Mouse (Mus musculus) c-Kit-positive CD71-negative TER-119-negative erythroid progenitor cells, embryonic 14.5 days (primary cell): ENCODE data around the gene Armcx1.
"Not testable (repeated sequence)": the region's sequence is repeated elsewhere in the genome, so short reads cannot be mapped to it uniquely, and the experiment has no call there.

Experiments used
- DNase-seq: peaks from one replicate; pipeline ENCODE4 v3.0.0-alpha.2; 2013; ENCODE audit warnings: low read depth

Gene Armcx1

DNA sequence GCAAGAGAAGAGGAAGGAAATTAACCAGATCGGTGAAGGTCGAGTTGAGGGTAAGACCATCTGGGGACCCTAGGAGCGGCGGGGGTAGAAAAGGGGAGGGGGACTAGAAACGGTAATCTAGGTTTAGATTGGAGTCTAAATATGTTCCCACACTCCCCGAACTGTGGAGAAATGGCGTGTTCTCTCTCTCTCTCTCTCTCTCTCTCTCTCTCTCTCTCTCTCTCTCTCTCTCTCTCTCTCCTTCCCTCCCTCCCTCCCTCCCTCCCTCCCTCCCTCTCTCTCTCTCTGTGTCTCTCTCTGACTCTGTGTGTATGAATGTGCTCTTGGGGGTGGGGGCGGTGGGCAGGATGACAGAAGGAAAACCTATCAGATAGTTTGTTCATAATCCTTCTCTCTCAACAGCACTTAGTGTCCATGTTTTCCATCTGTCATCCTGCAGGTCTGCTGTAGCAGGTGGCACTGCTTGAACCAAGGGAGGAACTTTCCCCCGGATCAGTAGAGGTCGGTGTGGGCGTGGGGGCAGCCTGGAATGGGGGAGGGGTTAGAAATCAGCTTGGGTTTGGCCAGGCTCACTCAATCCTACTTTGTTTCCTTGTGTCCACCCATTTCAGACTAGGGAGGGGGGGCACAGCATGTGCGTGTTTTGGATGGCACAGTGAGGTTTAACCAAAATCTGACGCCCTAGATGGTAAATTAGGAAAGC, 39.7 kb downstream of the Armcx1 start:
- DNase-seq = no peak

DNA sequence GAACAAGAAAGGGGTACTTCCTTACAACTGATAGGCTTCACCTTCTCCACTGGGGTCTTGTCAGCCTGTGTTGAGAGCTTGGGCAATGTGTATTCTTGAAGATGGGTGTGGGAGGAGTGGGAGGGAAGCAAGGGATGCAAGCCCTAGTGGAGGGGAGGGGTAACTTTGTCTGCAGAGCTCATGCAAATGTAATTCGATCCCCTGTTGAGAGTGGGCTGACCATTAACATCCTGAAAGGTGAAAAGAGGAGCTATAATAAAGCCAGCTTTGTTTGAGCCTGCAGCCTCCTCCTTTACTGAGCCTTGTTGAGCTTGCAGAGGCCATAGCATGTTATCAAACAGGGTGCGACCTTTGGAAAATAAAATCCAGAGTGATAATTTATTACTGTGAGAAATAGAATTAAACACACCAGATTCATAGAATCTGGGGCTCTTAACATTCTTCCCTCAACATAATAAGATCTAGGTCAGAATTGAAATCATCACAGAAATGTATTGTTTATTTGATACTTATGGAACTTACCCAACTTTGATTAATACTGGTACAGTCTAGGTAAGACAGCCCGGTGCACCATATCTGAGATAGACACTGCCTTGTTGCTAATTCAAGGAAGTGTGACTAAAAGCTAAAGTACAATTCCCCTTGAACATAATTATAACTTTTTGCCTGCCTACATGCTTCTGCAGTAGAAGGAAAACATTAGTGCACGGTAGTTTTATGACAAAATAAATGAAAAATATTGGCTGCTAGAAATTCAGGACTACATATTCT, 45.9 kb downstream of the Armcx1 start:
- not testable (repeated sequence) for DNase-seq
